Mouse (Mus musculus): Measurements from ENCODE around the gene Iqgap1.

The Iqgap1 gene

GRCm38 (mm10) chr7:80825843-80826403 is at the start of gene Iqgap1:
Iqgap1 (minus strand) TSS chr7:80825974.
- no peak for DNase-seq

DNA sequence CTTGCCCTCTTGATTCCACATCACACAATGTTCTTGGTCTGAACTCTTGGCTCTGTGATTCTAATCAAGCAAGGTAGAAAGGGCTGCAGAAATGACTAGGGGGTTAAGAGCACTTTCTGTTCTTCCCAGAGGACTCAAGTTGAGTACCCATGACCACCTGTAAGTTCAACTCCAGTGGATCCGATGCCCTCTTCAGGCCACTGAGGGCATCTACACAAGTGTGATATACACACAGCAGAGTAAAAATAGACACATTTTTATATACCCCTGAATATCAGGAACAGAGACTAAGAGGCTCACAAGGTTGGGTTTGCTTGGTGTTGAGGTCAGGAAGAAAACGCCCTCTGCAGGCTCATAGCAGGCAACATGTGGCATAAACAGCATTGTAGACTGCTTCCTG is 47.9 kb upstream of the Iqgap1 start:
- no peak for DNase-seq

GRCm38 (mm10) chr7:80873038-80873437 is 47.3 kb upstream of the Iqgap1 start:
- no peak for DNase-seq

DNA sequence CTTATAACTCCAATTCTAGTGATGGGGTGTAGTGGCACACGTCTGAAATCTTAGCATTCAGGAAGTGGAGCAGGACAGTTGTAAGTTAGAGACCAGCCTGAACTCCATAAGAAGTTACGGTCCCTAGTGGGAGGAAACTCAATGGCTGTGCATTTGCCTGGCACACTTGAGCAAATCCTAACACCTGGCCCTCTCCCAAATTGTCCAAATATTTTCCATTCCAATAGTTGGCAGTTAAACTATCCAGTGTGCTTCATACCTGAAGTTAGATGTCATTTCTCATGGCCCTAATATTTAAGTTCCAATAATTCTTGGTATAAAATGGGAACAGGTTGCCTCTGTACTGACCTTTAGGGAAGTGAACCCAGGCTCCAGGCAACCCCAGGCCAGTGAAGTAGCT is 42.9 kb upstream of the Iqgap1 start:
- no peak for DNase-seq

DNA sequence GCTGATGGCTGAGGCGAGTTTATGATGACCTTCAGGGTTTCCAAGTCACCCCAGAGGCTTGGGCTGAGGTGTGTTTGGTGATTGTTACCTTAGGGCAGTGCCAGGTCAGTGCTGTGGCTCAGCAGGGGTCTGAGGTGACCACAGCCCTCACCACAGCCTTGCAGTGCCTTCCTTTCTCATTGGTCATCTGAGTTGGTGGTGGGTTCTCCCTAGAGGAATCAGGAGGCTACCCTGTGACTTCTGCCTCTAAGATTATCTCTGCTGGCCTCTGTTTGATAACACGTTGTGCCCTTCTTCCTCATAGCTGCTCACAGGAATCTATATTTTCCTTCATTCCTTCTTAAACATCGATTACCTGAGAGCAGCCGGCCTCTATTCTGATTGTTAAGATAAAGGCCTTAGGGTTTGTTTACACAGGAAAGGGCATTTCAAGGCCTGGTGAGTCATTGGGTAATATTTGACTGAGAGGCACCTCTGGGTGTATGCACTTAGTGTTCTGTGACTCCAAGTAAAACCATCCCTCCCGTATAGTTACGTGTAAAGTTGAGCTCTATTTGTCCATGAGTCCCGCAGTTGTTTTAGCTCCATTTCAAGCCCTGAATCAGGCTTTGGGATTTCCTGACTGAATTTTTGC is 40.9 kb upstream of the Iqgap1 start:
- no peak for DNase-seq

GRCm38 (mm10) chr7:80865521-80865920 is 39.7 kb upstream of the Iqgap1 start:
- DNase-seq = no peak

DNA sequence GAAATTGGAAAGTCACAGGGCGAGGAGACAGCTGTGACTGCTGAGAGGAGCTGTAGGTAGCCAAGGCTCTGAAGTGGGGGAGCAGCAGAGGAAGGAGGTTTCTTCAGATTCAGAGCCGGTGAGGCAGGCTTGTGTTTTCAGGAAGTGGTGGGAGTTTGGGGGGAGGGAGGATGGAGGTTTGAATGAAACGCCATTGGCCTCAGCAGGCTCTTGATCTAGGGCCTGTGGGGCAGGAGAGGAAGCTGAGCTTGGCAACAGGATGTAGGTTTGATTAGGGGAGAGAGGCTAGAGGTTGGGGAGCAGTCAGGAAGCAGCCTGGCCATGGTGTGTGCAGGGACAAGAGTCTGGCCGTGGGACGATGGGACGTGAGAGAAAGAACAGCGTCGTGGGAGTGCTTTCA is 39.1 kb upstream of the Iqgap1 start:
- no peak for DNase-seq

GRCm38 (mm10) chr7:80864151-80864550 is 38.4 kb upstream of the Iqgap1 start:
- DNase-seq = no peak

- no peak for DNase-seq
These were observed 37.7 kb upstream of the Iqgap1 start for GRCm38 (mm10) chr7:80863520-80863919.

DNA sequence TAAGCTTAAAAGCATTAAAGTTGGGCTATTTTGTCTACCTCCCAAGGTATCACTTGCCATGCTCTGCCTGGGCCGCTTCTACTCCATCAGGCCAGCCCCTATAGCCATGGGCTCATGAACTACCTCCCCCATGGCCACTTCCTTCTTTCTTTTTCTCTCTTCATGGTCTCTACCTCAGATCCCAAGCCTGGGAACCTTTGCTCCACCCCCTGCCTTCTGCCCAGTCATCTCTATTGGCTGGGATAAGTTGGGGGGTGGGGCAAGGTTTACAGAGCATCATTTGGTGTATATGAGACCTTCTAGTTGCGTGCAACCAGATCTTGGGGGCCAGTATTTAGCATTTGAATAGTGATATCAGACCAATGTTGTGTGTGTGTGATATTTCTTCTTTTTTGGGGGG is 36.7 kb upstream of the Iqgap1 start:
- no peak for DNase-seq

DNA sequence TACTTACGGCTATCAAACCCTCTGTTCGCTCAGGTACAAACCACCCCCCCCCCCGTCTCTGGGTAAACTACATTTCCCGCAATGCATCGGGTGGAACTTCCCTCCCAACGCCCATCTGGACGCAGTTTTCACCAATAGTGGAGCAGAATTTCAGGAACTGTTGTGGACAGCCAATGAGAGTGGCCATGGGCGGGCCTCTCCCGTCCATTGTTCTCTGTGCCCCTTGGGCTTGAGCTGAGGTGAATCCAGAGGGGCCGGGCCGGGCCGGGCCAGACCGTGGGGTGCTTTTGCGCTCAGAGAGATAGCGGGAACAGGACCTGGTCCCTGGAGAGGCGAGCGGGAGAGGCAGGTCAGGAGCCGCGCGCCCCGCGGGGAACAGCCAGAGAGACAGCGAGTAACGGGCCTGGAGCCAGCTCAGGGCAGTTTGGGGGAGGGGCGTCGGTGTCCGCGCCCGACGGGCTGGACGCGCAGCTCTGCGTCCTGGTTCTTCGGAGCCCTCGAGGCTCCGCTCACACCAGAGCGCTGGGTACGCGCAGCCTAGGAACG is 35.0 kb upstream of the Iqgap1 start, which contains the start of gene Zscan2:
Zscan2 (plus strand) TSS at position 192 of the 546 bp plus-strand sequence.
- peak; percentile 94 for DNase-seq

- peak; percentile 69 for DNase-seq
These were observed 34.5 kb upstream of the Iqgap1 start for GRCm38 (mm10) chr7:80860227-80860626.

GRCm38 (mm10) chr7:80857181-80857580 is 31.4 kb upstream of the Iqgap1 start:
- DNase-seq = peak; percentile 87

GRCm38 (mm10) chr7:80855316-80855715 is 29.5 kb upstream of the Iqgap1 start:
- no peak for DNase-seq

- no peak for DNase-seq
These were observed 27.4 kb upstream of the Iqgap1 start for GRCm38 (mm10) chr7:80853218-80853617.

DNA sequence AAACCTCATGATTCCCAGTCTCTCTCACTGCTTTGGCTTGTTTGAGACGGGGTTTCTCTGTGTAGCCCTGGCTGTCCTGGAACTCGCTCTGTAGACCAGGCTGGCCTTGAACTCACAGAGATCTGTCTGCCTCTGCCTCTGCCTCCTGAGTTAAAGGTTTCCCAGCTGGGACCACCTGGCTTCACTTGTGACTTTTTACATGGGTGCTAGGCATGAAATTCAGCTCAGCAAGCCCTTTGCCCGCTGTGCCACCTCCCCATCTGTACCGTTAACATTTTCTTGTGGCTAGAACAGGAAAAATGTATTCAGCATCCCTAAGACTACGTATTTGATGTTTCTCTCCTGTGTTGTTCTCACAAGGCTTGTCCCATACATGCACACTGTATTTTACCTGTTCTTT is 24.7 kb upstream of the Iqgap1 start:
- DNase-seq = no peak

DNA sequence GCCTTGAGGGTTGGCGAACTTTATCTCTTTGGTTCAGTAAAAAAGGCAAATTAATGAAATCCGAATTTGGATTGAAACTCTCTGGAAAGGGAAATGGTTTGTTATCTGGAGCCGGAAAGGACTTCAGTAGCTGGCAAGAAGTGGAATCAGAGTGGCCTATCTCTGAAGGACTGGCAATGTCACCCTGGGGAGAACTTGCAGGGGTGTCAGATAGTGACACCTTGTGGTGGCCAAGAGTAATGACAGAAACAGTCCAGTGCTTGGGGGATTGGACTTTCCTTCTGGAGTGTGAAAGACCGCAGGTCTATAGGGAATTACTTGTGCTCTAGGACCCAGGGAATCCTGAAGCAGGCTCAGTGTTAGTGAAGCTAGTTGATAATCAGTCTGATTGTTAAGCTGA is 23.9 kb upstream of the Iqgap1 start:
- peak; percentile 59 for DNase-seq

GRCm38 (mm10) chr7:80849267-80849666 is 23.5 kb upstream of the Iqgap1 start:
- DNase-seq = no peak

DNA sequence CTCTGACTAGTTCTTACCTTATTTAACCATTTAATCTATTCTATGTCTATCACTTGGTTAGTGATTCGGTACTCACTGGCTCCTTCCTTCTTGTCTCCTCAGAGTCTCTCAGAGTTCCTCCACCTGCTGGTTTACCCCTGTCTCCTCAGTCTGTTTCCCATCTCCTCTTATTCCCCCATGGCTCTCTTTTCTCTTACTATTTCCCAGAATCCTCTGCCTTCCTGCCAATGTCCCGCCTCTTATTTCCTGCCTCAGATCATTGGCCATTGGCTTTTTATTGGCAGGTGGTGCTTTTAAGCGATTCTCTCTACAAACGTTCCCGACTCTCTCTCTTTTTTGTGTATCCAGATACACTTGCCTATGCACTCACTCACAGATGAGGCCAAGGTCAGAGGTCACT is 20.9 kb upstream of the Iqgap1 start:
- no peak for DNase-seq

DNA sequence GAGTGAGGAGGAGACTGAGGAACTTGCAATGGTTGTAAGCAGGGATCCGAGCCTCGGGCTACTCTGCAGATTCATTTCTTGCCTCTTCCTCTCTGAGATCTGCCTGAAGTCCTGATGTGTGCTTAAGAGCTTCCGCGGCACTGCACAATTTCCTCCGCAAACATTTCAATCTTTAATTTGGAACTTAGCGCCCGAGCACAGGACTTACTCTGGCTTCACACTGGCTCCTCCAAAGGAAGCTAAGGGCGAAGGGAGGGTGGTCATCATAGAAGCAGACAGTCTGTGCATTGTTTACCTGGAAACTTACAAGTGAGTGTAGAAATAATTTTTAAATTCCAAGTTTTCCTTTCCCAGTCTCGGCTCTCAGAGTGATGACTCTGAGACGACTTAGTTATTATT is 20.5 kb upstream of the Iqgap1 start:
- no peak for DNase-seq

- DNase-seq = no peak
These were observed 20.0 kb upstream of the Iqgap1 start for GRCm38 (mm10) chr7:80845621-80846279.

DNA sequence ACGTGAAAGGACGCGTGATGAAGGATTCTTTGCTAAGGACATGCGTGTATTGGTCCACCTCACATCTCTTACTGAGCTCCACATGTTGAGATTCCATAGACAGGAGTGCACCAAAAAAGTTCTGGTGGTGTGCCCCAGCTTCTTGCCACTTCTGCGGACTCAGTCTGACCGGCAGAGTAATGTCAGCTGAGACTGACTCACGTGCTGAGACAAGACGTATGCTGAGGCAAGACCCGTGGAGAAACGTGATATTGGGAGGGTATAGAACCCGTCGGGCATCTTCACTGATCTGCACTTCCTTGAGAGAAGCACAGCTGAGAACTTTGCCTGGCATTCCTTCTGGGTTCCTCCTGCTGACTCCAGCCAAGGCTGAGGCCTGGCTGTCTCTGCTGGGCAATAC is 18.9 kb upstream of the Iqgap1 start:
- no peak for DNase-seq

GRCm38 (mm10) chr7:80843910-80844640 is 18.3 kb upstream of the Iqgap1 start:
- DNase-seq = no peak

DNA sequence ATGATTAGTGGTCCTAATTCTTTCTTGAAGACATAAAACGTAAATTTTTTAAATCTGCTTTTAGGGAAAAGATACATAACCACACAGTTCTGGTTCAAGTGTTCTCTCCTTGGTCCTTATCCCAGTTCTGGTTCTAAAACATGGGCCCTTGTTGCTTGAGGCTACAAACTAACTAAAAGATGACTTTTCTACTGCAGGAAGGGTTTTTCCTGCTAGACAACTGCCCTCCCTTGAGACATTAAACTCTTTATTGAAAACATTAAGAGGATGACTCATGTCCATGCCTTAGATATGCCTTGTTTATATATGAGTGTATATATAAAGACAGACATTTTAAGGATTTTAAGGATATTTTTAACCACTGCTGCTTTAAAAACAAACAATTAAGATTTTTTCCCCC is 17.4 kb upstream of the Iqgap1 start:
- no peak for DNase-seq

Data from cerebellum, adult 9-10 months (tissue).